Mouse (Mus musculus): ENCODE results near the gene Vps13a. TPM values are rescaled to one million over a fixed set of nuclear protein-coding genes. Genes with fewer than 3 reads are reported as not detected.

Gene Vps13a
- polyA plus RNA-seq, 1 experiment from 2014 or later, result 7.9 TPM

GRCm38 (mm10) chr19:16755854-16756253, 24.9 kb downstream of the Vps13a start:
- no peaks in the 10 kb centered on the region for H3K27me3 ChIP-seq
- H3K4me1 ChIP-seq, result no peaks in the 10 kb centered on the region
- H3K27ac ChIP-seq, result no peak overlapping the region
- no peak overlapping the region for H3K4me3 ChIP-seq
- no peak overlapping the region for H3K9ac ChIP-seq
- H3K4me2 ChIP-seq, result no peak overlapping the region
- H3K36me3 ChIP-seq (ENCODE audit: poor library complexity, severe bottlenecking), result 0 out of 2 replicates have a peak, but pooled peaks cover 8% of the 10 kb centered on the region
- H3K9me3 ChIP-seq (replicated peaks), result no peaks in the 10 kb centered on the region
- ATAC-seq, result no peak

DNA sequence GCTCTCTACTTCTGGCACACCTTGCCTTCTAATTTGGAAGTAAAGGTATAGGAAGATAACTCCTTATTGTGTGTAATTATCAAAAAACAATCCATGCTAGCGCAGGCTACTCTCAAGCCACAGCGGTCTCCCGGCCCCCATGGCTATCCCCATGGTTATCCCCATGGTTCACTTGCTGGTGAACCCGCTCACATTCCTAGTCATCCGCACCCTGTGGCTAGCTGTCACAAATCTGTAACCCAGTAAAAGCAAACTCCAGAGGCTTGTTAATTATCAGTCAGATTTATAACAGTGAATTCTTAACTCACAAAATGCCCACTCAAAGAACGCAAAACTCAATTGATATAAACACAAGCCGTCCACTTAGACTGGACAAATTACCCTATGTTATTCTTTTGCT, 25.5 kb downstream of the Vps13a start:
- H3K9me3 ChIP-seq (replicated peaks), result no peaks in the 10 kb centered on the region
- WGBS, result 92% methylated on average over 7 of the region's 7 CpGs
- H3K4me1 ChIP-seq, result no peaks in the 10 kb centered on the region
- ATAC-seq, result no peak
- H3K9ac ChIP-seq, result no peak overlapping the region
- 0 out of 2 replicates have a peak, but pooled peaks cover 8% of the 10 kb centered on the region for H3K36me3 ChIP-seq (ENCODE audit: poor library complexity, severe bottlenecking)
- no peaks in the 10 kb centered on the region for H3K27me3 ChIP-seq
- H3K4me3 ChIP-seq, result no peak overlapping the region
- H3K4me2 ChIP-seq, result no peak overlapping the region
- H3K27ac ChIP-seq, result no peak overlapping the region

GRCm38 (mm10) chr19:16753151-16753550, 27.6 kb downstream of the Vps13a start:
- H3K27ac ChIP-seq, result no peak overlapping the region
- ATAC-seq, result no peak
- WGBS, result 87% methylated on average over 3 of the region's 3 CpGs
- no peaks in the 10 kb centered on the region for H3K4me1 ChIP-seq
- no peak overlapping the region for H3K4me3 ChIP-seq
- 0 out of 2 replicates have a peak, but pooled peaks cover 8% of the 10 kb centered on the region for H3K36me3 ChIP-seq (ENCODE audit: poor library complexity, severe bottlenecking)
- no peak overlapping the region for H3K4me2 ChIP-seq
- H3K9me3 ChIP-seq (replicated peaks), result no peaks in the 10 kb centered on the region
- H3K27me3 ChIP-seq, result no peaks in the 10 kb centered on the region
- H3K9ac ChIP-seq, result no peak overlapping the region

DNA sequence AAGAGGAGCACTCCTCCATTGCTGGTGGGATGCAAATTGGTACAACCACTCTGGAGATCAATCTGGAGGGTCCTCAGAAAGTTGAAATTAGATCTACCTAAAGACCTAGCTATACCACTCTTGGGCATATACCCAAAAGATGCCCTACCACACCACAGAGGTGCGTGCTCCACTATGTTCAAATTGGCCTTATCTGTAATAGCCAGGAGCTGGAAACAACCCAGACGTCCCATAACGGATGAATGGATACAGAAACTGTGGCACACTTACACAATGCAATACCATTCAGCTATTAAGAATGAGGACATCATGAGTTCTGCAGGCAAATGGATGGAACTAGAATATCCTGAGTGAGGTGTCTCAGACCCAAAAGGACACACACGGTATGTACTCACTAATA, 43.9 kb downstream of the Vps13a start:
- H3K27me3 ChIP-seq, result no peaks in the 10 kb centered on the region
- no peak overlapping the region for H3K9ac ChIP-seq
- WGBS, result 86% methylated on average over 4 of the region's 4 CpGs
- no peaks in the 10 kb centered on the region for H3K36me3 ChIP-seq (ENCODE audit: poor library complexity, severe bottlenecking)
- no peak overlapping the region for H3K4me2 ChIP-seq
- no peak overlapping the region for H3K4me3 ChIP-seq
- no peak overlapping the region for H3K27ac ChIP-seq
- H3K9me3 ChIP-seq (replicated peaks), result no peaks in the 10 kb centered on the region
- no peaks in the 10 kb centered on the region for H3K4me1 ChIP-seq
- no peak for ATAC-seq

DNA sequence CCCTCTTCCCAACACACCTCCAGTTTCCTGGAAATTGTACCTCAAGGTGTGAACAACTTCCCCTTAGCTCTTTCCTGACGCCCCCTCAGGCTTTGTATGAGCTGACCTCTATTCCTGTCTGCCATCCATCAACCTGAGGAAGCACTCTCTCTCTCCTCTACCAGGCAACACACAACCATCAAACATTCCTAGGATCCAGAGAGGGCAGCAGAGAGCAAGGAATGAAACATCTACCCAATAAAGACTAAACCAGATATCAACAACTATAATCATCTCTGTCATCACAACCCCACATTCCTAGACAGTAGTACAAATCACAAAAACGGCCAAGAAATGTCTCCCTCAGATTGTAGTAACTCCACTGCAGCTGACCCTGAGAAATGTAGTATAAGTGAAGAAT, 52.0 kb downstream of the Vps13a start:
- H3K4me1 ChIP-seq, result no peaks in the 10 kb centered on the region
- no peaks in the 10 kb centered on the region for H3K36me3 ChIP-seq (ENCODE audit: poor library complexity, severe bottlenecking)
- no peaks in the 10 kb centered on the region for H3K9me3 ChIP-seq (replicated peaks)
- H3K9ac ChIP-seq, result no peak overlapping the region
- WGBS, result 74% methylated on average over 2 of the region's 2 CpGs
- no peaks in the 10 kb centered on the region for H3K27me3 ChIP-seq
- no peak for ATAC-seq
- no peak overlapping the region for H3K4me3 ChIP-seq
- no peak overlapping the region for H3K27ac ChIP-seq
- no peak overlapping the region for H3K4me2 ChIP-seq

DNA sequence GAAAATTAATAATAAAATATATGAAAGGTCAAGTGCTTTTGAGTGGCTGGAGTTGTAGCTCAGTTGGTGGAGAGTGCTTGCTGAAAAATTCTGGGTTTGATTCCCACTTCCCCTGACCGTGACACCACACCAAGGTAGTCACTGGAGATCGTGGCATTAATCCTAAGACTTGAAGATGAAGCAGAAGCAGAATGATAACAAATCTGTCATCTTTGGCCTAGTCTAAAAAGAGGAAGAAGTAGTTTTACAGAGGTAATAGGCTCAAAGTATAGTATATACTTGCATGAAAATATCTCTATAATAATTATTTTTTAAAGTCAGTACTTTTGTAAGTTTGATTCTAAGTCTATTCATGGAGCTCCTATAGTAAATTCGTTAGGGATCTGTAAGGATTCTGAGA, 65.5 kb downstream of the Vps13a start:
- no peak for ATAC-seq
- Histone ChIP-seq H3K9ac (no peak overlapping the region), H3K27me3 (no peaks in the 10 kb centered on the region), H3K9me3 (replicated peaks) (no peaks in the 10 kb centered on the region), H3K27ac (no peak overlapping the region), H3K36me3 (ENCODE audit: poor library complexity, severe bottlenecking) (0 out of 2 replicates have a peak, but pooled peaks cover 5% of the 10 kb centered on the region), H3K4me3 (no peak overlapping the region), H3K4me1 (no peaks in the 10 kb centered on the region), H3K4me2 (no peak overlapping the region)
- 88% methylated on average over 3 of the region's 3 CpGs for WGBS

GRCm38 (mm10) chr19:16701790-16702189, 78.9 kb downstream of the Vps13a start:
- H3K36me3 ChIP-seq (ENCODE audit: poor library complexity, severe bottlenecking), result no peaks in the 10 kb centered on the region
- 93% methylated on average over 1 of the region's 1 CpGs for whole genome bisulfite sequencing
- H3K9ac ChIP-seq, result no peak overlapping the region
- no peak for ATAC-seq
- H3K4me2 ChIP-seq, result no peak overlapping the region
- H3K4me3 ChIP-seq, result no peak overlapping the region
- no peak overlapping the region for H3K27ac ChIP-seq
- no peaks in the 10 kb centered on the region for H3K4me1 ChIP-seq
- H3K27me3 ChIP-seq, result no peaks in the 10 kb centered on the region
- no peaks in the 10 kb centered on the region for H3K9me3 ChIP-seq (replicated peaks)

DNA sequence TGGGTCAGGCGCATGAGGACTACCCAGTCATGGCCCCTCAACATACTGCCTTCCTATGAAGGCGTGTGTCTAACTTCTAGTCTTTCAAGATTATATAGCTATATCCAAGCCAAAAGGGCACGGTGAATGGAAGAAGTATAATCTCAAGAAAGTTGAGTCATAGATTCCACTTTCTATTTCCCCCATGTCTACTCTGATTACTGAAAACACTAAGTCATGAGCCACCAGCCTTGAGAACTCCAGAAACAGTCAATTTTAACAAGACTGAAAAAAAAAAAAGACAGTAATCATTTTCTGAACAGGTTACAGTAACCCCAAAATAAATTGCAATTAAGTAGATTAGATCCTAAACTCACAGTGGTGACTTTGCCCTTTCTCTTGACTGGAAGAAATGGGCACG, 95.8 kb downstream of the Vps13a start:
- Histone ChIP-seq H3K9me3 (replicated peaks) (no peaks in the 10 kb centered on the region), H3K27me3 (no peaks in the 10 kb centered on the region), H3K4me1 (no peaks in the 10 kb centered on the region), H3K4me2 (no peak overlapping the region), H3K27ac (no peak overlapping the region), H3K4me3 (no peak overlapping the region), H3K36me3 (ENCODE audit: poor library complexity, severe bottlenecking) (no peaks in the 10 kb centered on the region), H3K9ac (no peak overlapping the region)
- no peak for ATAC-seq
- 95% methylated on average over 4 of the region's 4 CpGs for WGBS

- no peak overlapping the region for H3K4me3 ChIP-seq
- no peaks in the 10 kb centered on the region for H3K27me3 ChIP-seq
- H3K27ac ChIP-seq, result no peak overlapping the region
- no peak overlapping the region for H3K9ac ChIP-seq
- ATAC-seq, result no peak
- H3K9me3 ChIP-seq (replicated peaks), result no peaks in the 10 kb centered on the region
- no peak overlapping the region for H3K4me2 ChIP-seq
- 81% methylated on average over 2 of the region's 2 CpGs for WGBS
- H3K4me1 ChIP-seq, result no peaks in the 10 kb centered on the region
- no peaks in the 10 kb centered on the region for H3K36me3 ChIP-seq (ENCODE audit: poor library complexity, severe bottlenecking)
Measured at GRCm38 (mm10) chr19:16684210-16684609, 96.5 kb downstream of the Vps13a start.

GRCm38 (mm10) chr19:16625610-16626395, 154.9 kb downstream of the Vps13a start:
- WGBS, result 34% methylated on average over 14 of the region's 14 CpGs
- no peak overlapping the region for H3K9ac ChIP-seq
- no peaks in the 10 kb centered on the region for H3K4me1 ChIP-seq
- no peaks in the 10 kb centered on the region for H3K27me3 ChIP-seq
- H3K36me3 ChIP-seq (ENCODE audit: poor library complexity, severe bottlenecking), result no peaks in the 10 kb centered on the region
- H3K4me3 ChIP-seq, result no peak overlapping the region
- H3K27ac ChIP-seq, result no peak overlapping the region
- H3K4me2 ChIP-seq, result no peak overlapping the region
- ATAC-seq, result 0 out of 2 replicates have a peak, but pooled peaks have one; percentile 21
- H3K9me3 ChIP-seq (replicated peaks), result no peaks in the 10 kb centered on the region

DNA sequence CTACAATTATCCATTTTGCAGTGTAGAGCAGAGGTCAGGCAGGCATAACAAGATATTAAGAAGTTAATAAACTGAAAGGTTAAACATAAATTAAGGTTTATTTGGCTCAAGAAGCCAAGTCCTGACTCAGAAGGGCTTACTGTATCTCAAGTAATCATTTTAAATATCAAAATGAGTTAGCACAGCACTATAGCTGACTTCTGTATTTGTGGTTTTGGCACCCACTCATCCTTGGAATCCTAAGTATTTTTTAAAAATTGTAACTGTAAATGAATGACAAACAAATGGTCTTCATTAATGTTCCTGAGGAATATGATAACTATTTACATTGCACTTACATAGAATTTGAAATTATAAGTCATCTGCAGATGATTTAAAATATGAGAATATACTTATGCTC, 155.7 kb downstream of the Vps13a start:
- no peaks in the 10 kb centered on the region for H3K4me1 ChIP-seq
- no peaks in the 10 kb centered on the region for H3K9me3 ChIP-seq (replicated peaks)
- no peak overlapping the region for H3K27ac ChIP-seq
- H3K4me3 ChIP-seq, result no peak overlapping the region
- no peak overlapping the region for H3K9ac ChIP-seq
- no peaks in the 10 kb centered on the region for H3K36me3 ChIP-seq (ENCODE audit: poor library complexity, severe bottlenecking)
- no peak overlapping the region for H3K4me2 ChIP-seq
- ATAC-seq, result no peak
- H3K27me3 ChIP-seq, result no peaks in the 10 kb centered on the region

DNA sequence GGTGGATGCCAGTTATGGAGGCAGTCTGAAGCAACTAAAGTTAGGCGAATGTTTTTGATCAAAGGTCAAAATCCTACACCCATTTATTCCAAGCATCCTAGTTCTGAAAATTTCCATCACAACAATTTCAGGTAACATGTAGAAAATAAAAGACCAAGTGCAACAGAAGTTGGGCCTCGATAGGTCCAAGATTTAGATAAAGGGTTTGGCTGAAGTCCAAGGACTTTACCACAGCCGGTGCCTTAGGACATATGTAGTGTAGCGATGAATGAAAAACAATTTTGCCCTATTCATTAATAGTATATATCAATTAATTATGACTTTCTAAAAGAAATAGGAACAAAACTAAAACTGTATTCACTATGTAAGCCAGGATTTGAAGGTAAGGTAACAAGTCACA, 157.6 kb downstream of the Vps13a start:
- 81% methylated on average over 4 of the region's 4 CpGs for WGBS
- ATAC-seq, result no peak
- Histone ChIP-seq H3K4me2 (no peak overlapping the region), H3K9me3 (replicated peaks) (no peaks in the 10 kb centered on the region), H3K36me3 (ENCODE audit: poor library complexity, severe bottlenecking) (no peaks in the 10 kb centered on the region), H3K4me3 (no peak overlapping the region), H3K4me1 (no peaks in the 10 kb centered on the region), H3K27ac (no peak overlapping the region), H3K9ac (no peak overlapping the region), H3K27me3 (no peaks in the 10 kb centered on the region)

DNA sequence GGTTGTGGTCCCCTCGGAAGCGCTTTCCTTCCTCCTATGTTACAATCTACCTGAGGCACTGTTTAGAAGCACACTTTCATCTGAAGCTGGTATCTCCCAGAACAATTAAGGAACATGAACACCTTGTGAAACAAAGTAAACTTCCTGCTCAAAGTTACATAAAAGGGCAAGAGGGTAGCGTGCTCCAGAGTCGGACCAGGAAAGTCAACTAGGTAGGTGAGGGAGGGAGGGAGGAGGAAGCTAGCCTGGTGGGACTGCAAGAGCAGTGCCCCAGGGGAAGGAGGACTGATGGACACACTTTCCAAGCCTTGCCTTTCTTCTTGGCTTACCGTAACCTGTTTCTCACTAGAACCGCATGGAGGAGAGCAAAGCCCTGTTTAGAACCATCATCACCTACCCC, 173.1 kb downstream of the Vps13a start:
- H3K4me3 ChIP-seq, result no peak overlapping the region
- no peak overlapping the region for H3K9ac ChIP-seq
- H3K27ac ChIP-seq, result no peak overlapping the region
- ATAC-seq, result no peak
- H3K4me2 ChIP-seq, result no peak overlapping the region
- H3K36me3 ChIP-seq (ENCODE audit: poor library complexity, severe bottlenecking), result no peaks in the 10 kb centered on the region
- H3K27me3 ChIP-seq, result no peaks in the 10 kb centered on the region
- 93% methylated on average over 6 of the region's 6 CpGs for WGBS
- H3K9me3 ChIP-seq (replicated peaks), result no peaks in the 10 kb centered on the region
- no peaks in the 10 kb centered on the region for H3K4me1 ChIP-seq

Measured in forebrain, embryonic 13.5 days (tissue).